Mouse (Mus musculus): ENCODE measurements around the gene Hepacam. TPM values are rescaled to one million over a fixed set of nuclear protein-coding genes. Genes with fewer than 3 reads are reported as not detected.
A peak's percentile ranks its signal among the peaks of the same experiment; 100 is the strongest.

Hepacam gene
- total RNA-seq, 2 experiments from 2014 or later: 66.3 to 66.9 TPM

DNA sequence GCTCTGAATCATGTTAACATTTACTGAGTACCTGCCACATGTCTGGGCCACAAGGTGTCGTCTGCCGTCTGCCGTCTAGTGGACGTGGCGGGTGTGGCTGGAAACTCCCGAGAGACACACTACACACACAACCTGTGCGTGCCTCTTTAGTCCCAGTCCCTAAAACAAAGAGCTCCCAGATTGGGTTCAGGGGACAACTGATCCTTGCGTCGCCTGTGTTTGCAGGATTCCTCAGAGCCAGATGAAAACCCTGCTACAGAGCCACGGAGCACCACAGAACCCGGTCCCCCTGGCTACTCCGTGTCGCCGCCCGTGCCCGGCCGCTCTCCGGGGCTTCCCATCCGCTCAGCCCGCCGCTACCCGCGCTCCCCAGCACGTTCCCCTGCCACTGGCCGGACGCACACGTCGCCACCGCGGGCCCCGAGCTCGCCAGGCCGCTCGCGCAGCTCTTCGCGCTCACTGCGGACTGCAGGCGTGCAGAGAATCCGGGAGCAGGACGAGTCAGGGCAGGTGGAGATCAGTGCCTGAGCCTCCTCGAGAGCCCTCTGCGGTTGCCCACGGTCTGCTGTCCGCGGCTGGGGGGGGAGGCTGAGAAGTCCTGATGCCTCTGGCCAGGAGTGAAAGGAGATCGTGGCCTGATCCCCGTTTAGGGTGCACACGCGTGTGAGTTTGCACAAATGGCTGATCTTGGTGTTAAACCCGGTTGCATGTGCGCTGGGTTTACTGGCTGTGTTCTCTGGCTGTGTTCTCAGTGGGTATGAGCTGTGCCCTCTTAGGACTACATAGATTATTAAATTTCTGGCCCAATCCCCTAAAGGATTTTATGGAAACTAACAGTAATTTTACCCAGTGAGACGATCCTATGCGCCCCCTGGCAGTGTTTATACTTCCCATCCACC lies 17.4 kb downstream of the Hepacam start:
- no peak for DNase-seq

DNA sequence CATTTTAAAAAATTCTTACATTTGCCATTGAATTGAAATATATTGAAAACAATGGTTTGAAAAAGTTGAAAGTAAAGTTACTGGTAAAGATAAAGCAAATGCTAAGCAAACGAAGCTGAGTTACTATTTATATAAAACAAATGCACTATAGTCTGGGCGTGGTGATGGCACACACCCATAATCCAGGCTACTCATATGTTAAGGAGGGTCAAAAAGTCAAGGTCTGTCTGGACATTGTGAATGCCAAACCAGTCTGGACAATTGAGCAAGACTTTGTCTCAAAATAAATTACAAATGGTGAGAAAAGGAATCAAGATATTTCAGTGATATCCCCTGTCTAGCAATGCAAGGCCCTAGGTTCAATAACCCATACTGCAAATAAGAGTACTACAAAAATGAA lies 23.7 kb downstream of the Hepacam start:
- DNase-seq: no peak

DNA sequence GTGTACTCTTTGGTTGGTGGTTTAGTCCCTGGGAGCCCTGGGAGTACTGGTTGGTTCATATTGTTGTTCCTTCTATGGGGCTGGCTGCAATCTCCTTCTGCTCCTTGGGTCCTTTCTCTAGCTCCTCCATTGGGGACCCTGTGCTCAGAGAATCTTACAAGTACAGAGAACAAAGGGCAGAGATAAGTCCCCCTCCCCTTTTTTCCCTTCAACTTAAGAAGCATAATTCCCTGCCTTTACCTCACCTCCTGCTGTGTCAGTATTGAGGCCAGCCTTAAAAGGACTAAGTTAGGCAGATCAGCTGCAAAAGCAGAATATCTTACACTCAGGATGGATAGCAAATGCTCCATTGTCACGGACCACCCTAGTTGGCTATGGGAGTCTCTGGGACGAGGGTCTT lies 24.9 kb downstream of the Hepacam start:
- no peak for DNase-seq

DNA sequence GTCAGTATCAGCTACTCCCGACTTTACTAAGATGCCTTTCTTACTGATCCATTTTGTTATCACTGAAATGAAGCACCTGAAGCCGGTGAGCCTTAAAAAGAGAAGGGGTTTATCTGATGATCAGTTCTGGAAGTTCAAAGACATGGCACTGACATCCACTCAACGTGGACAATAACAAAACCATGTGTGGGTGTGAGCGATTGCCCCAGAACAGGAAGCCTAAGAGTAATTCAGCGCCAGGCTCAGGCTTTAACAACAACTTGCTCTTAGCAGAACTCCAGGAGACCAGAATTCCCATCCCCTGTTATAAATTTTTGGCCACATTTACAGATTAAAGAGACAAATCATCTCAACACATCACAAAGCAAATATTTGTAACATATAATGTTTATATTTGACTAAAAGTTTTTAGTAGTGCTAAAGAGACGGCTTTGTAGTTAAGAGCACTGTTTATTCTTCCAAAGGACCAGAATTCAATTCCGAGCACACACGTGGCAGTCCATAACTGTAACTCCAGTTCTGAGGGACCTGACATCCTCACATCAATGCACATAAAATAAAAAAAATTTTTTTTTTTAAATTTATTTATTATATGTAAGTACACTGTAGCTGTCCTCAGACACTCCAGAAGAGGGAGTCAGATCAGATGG lies 26.5 kb downstream of the Hepacam start:
- no peak for DNase-seq

DNA sequence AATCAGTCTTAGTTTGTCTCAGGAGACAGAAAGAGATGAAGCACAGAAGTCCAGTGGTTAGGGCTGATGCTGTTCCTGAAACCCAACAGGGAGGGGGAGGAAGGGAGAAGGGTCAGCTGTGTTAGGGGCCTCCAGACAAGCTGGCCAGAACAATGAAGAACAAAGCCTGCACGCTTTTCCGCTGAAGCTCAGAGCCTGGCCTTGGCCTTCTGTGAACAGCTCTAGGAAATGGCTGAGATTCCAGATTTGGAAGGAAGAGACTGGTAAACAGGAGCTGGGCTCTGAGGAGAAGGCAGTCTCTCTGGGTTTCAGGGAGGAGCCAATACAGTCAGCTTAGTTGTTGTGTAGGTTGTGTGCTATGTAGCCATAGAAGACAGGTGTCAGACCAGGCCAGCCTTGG lies 33.4 kb downstream of the Hepacam start:
- no peak for DNase-seq

DNA sequence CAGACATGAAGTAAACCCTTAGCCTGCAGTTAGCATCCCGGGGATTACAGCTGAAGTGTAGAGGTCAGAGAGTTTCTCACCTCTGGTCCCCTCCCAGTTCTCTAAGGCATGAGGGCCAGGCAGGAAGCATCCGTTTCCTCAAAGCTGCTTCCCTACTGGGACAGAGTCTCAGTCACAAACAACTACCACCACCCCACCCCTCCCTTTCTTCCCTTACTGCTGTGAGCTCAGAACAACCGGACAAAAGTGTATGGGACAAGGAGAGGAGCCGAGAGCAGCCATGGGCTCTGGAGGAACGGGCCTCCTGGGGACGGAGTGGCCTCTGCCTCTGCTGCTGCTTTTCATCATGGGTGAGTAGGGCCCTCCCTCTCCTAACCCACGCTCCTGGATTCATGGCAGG lies 34.7 kb downstream of the Hepacam start, which contains the start of gene Robo4:
TSS of gene Robo4 (plus strand) at position 96 of the 400 bp plus-strand sequence.
- no peak for DNase-seq

DNA sequence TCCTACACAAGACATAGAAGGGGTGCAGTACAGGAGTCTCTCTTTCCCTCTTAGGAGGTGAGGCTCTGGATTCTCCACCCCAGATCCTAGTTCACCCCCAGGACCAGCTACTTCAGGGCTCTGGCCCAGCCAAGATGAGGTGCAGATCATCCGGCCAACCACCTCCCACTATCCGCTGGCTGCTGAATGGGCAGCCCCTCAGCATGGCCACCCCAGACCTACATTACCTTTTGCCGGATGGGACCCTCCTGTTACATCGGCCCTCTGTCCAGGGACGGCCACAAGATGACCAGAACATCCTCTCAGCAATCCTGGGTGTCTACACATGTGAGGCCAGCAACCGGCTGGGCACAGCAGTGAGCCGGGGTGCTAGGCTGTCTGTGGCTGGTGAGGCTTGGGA lies 35.4 kb downstream of the Hepacam start:
- DNase-seq: no peak

DNA sequence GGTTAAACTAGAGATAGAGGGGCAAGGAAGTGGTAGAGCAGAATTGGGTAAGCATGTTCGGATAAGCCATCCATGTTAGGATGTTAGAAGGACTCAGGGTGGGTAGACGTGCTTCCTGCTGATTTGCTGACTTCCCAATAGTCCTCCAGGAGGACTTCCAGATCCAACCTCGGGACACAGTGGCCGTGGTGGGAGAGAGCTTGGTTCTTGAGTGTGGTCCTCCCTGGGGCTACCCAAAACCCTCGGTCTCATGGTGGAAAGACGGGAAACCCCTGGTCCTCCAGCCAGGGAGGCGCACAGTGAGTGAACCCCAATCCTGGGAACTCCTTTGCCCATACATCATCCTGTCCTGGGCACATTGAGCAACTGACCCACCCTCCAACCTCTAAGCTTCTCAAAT lies 35.9 kb downstream of the Hepacam start:
- no peak for DNase-seq

DNA sequence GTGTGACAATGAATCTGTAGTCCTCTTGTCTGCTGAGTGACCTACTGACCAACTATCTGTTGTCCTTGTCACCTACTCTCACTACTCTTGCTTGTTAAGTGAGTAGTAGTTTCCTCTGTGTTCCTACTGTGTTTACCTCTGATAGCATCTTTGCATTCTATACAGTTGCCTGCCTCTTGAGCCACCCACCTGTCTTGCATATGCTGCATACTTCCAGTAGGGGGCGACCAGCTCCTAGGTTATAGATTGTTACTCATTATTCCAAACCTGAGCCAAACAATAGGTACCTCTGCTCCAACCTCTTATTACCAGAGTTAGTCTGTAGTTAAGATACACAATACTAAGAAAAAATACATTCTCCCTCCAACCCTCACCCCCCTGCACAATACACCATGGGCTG lies 39.2 kb downstream of the Hepacam start:
- no peak for DNase-seq

DNA sequence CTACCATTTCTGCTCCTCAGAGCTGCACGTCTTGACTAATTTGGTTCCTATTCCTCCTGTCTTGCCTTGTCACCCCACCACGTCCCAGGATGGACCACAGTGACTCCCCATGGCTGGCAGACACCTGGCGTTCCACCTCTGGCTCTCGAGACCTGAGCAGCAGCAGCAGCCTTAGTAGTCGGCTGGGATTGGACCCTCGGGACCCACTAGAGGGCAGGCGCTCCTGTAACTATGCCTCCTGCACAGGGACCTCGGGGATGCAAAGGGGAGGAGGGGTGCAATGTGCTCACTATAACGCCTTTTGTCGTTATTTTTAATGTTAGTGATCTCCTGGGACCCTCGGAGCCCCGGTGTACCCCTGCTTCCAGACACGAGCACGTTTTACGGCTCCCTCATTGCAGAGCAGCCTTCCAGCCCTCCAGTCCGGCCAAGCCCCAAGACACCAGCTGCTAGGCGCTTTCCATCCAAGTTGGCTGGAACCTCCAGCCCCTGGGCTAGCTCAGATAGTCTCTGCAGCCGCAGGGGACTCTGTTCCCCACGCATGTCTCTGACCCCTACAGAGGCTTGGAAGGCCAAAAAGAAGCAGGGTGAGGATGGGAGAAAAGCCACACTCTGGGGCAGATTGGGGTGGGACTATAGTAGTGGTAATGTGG lies 40.8 kb downstream of the Hepacam start:
- no peak for DNase-seq

DNA sequence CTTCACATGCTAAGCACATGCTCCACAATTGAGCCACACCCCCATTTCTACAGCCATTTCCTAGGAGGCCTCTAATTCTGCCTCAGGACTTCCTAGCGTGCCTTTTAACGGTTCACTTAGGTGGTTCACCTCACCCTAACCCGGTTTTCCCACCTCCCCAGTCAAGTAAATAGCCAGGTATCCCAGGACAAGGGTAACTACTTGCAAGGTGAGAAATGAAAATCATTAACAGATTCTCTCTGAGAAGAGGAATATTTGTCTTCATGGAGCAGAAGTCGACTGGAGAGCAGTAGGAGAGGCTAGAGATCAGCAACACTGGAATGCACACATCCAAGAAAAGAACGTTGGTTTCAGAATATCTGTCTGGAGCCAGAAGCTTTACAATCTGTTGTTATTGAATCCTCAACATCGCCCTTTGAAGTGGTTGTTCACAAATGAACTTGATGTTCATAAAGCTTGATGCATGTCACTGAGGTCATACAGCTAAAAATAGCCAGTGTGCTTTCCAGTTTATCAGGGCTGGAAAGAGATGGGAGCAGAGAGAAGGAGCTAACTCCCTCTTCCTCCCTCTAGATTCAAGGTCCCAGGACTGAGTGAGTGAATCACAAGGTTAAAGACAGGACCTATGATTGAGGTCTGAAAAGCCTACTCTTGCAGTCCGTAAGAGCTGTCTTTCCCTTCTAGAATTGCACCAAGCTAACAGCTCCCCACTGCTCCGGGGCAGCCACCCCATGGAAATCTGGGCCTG lies 42.7 kb downstream of the Hepacam start:
- no peak for DNase-seq

DNA sequence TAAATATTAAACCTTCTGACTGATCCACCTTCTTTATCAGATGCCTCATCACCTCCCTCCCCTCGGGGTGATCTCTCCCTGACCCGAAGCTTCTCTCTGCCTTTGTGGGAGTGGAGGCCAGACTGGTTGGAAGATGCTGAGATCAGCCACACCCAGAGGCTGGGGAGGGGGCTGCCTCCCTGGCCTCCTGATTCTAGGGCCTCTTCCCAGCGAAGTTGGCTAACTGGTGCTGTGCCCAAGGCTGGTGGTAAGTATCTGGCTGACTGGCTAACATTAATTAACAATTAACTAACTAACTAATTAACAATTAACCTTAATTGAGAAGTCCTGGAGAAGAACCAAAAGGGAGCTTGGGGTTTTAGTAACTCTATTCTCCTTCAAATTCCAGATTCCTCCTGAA lies 45.8 kb downstream of the Hepacam start:
- no peak for DNase-seq

DNA sequence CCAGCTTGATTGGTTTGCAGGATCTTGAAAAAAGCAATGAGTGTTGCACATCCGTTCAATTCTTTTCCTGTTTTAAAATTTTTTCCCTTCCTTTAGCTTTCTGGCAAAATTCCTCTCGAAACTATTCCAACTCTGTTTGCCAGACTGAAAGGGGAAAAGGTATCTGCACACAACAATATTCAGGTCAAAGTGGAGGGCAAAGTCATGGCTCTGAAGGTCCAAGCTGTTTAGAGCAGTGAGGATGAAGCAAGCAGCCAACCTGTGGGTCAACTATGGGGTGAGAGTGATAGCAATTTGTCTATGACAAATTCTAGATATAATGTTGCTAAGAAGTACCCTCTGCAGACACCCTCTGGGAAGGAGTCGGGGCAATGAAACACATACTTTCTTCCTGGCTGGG lies 47.5 kb downstream of the Hepacam start:
- DNase-seq: no peak

DNA sequence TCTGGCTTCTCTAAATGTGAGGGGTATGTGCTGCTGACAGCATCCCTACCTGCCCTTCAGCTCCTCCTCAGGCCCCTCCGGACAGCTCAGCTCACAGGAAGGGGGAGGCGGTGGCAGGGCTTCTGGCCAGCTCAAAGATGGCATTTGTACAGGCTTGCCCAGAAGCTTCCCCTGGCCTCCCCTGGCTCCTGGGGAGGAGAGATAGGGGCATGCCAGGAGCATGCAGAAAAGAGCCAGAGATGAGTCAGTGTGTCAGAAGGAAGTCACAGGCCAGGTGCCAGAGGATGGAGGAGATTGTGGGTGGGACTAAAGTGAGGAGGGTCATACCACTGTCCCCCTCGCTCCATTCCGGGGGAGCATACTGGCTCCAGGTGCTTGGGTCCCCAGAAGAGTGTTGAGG lies 51.6 kb downstream of the Hepacam start:
- no peak for DNase-seq

DNA sequence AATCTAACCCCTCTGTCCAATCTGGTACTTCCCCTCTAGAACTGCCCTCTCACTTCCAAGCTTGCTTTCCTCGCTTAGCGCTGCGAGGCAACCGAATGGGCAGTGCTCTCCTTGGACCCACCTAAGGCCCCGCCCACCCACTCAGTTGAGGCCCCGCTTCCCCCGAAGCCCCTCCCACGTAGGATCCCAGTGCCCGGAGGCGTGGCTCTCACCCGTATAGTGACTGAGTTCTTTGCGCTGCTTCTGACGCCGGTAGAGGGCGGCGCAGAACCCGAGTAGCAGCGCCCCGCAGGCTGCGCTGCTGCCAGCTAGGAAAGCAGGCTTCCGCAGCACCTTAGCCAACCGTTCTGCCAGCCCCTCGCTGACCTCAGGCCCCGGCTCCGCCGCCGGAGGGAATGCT lies 53.5 kb downstream of the Hepacam start:
- DNase-seq: peak; percentile 58 to 69

DNA sequence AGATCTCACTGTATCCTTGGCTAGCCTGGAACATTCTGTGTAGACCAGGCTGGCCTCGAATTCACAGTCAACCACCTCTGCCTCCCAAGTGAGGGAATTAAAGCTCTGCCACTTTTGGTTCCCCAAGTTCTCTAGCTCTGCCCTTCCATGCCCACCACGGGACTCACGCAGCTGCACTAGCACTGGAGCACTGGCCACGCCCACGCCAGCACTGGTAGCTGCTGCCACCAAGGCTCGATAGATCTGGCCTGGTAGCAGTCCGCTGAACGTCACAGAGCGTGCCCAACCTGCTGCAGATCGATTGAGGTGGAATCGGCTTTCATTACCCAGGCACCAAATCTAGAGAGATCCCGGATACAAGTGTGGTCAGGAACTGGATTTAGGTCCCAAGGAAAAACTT lies 54.1 kb downstream of the Hepacam start:
- DNase-seq: no peak

DNA sequence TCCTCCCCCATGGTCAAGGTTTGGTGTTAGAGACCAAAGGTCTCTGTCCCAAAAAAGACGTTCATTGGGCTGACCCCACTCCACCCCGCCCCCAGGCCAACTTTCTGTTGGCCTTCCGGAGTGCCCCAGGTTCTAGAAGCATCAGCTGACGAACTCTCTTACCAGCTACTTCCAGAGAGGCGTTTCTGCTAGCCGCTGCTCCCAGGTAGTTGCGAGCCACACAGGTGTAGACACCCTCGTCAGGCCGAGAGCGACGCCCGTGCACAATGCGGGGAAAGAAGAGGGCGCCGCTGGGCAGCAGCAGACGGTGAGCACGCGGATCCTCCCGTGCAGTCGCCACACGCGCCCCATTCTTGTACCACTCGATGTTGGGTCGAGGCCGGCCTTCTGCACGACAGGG lies 62.2 kb downstream of the Hepacam start:
- no peak for DNase-seq

DNA sequence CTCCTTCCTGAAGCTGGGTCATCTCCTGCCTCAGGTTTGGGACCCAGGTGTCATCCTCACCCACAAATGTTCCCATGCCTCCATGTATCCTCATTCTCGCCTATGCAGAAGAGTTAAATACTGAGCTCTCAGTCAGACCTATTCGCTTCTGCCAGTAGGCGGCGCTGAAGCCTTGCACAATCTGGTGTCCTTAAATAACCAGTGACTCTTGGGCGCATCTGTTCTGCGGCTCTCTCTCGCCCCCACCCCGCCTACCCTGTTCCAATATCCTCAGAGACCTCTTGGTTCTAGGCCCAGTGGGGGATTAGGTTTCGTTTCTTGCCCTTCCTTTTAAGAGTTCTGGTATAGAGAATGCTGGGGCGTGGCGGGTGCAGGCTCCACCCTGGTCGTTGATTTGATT lies 63.4 kb downstream of the Hepacam start:
- peak; percentile 88 to 90 for DNase-seq

DNA sequence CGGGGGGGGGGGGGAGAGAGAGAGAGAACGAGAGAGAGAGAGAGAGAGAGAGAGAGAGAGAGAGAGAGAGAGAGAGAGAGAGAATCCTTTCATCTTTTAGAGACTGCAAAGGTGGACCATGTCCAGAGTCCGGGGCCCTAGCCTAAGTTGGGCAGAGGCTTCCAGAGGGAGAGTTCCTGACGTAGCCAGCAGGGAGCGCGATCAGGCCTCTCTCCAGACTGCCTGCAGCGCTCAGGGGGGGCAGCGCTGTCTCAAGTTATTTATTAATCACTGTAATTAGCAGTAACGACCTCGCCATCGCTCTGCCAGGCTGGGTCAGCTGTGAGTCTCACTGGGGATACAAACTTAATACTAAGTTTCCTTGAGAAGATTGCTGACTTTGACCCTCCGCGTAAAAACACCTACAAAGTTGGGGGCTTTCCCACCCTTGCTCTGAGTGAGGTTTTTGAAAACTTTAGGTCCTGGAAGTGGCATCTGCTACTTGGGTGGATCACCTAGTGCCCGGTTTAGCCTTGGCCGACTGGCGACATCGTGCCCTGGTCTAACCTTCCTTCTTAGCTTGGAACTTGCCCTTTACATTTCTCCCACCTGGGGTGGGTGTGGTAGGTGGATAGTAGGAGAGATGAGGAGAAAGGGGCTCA lies 65.0 kb downstream of the Hepacam start:
- peak in 1 of 2 experiments; percentile 42 for DNase-seq

DNA sequence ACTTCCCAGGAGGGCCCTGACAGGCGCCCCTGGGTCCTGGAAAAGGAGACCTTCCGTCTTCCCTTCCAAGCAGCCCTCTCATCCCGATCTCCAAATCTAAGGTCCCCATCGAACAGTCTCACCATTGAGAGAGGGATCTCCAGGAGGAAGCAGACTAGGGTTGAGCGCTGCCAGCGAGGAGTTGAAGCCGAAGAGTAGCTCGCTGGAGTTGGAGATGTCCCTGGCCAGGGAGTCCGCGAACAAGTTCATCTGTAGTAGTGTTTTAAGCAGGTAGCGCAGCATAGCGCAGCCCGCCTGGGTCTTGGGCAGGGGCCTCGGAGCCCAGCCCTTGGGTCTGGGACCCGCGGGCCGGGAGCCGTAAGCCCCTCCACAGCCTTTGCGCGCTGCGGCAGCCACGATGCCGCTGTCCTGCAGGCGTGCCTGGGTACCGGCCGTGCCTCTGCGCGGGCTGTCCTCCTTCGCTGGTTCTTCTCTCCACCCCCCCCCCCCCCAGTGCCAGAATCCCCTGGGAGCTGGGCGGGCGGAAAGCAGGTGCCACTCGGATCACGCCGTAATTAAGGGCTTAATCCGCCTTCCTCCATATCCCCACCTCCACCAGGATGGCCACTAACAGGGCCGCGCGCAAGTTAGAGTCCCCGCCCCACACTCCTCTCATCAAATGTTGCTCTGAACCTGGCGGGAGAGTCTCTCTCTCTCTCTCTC lies 65.7 kb downstream of the Hepacam start, which contains the start of gene Robo3:
TSS of gene Robo3 (minus strand) at position 527 of the 702 bp plus-strand sequence.
- no peak for DNase-seq

DNA sequence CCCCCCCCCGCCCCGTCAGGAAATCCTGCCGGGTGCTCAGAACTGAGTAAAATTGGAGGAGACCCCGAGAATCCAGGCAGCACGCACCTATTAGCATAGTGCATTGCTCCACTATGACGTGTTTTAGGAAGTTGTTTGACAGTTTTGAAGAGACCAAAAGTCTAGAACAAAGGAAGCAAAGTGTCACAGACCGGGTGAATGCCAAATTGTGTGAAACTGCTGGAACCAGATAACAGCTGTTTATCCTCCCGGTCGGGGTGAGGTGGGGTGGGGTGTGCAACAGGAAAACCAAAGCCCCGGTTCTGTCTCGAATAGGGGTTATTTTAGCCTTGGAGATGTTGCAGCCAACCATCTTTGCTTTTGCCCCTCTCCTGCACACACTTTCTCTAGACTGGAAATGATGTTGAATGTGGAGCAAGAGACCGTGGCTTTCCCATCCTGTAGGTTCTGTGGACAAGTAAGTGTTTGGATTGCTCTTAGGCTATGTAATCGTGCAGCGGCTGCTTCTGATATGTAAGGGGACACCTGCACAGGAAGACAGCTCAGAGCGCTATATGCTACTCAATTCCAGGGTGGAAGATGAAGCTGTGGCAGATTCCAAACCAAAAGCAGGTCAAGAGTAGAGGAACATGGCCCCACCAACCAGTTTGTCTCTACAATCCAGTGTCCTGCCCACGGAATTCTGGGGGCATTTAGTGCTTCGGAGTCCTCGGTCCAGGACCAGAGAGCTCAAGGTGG lies 66.8 kb downstream of the Hepacam start:
- no peak for DNase-seq

All from layer of hippocampus, postnatal 36 days (tissue).